Mouse (Mus musculus): ENCODE measurements around the gene Arhgef3.

The Arhgef3 gene

GRCm38 (mm10) chr14:27422301-27422700, 307.6 kb downstream of the Arhgef3 start:
- no peak for DNase-seq (ENCODE audit: low spot score)

- peak; percentile 97 for DNase-seq (ENCODE audit: low spot score)
Observed at GRCm38 (mm10) chr14:27428573-27428972, 313.9 kb downstream of the Arhgef3 start, which contains the start of gene Fam208a. Gene Fam208a (plus strand): TSS chr14:27428834.

- DNase-seq (ENCODE audit: low spot score): peak; percentile 85
Observed at GRCm38 (mm10) chr14:27428973-27429711, 314.4 kb downstream of the Arhgef3 start.

GRCm38 (mm10) chr14:27430280-27430679, 315.6 kb downstream of the Arhgef3 start:
- DNase-seq (ENCODE audit: low spot score): no peak

- no peak for DNase-seq (ENCODE audit: low spot score)
Observed at GRCm38 (mm10) chr14:27432064-27432463, 317.4 kb downstream of the Arhgef3 start.

- DNase-seq (ENCODE audit: low spot score): no peak
Observed at GRCm38 (mm10) chr14:27436116-27436515, 321.4 kb downstream of the Arhgef3 start.

GRCm38 (mm10) chr14:27436826-27437225, 322.1 kb downstream of the Arhgef3 start:
- DNase-seq (ENCODE audit: low spot score): no peak

- no peak for DNase-seq (ENCODE audit: low spot score)
Observed at GRCm38 (mm10) chr14:27440921-27441320, 326.2 kb downstream of the Arhgef3 start.

- DNase-seq (ENCODE audit: low spot score): no peak
Observed at GRCm38 (mm10) chr14:27444851-27445281, 330.2 kb downstream of the Arhgef3 start.

- no peak for DNase-seq (ENCODE audit: low spot score)
Observed at GRCm38 (mm10) chr14:27446963-27447362, 332.3 kb downstream of the Arhgef3 start.

Measured in testis, postnatal 10 days (tissue).